Mouse (Mus musculus): ENCODE results near the gene Upk3bl.

DNA sequence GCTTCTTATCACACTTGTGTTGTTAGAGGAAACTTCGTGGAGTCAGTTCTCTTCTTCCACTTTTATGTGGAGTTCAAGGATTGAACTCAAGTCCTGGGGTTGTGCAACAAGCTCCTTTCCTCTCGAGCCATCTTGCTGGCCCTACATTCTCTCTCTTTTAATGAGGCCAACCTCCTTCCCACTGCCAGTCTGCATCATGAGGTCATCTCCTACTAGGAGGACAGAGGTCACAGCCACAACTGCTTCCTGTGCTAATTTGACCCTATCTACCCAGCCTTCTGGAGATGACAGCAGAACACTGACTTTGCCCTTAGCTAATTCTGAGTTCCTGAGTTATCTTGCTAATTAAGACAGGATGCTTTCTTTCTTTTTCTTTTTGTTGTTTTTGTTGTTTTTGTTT, 54.2 kb downstream of the Upk3bl start:
- no peak for TF ChIP-seq ZC3H11A (IDR thresholded peaks at IDR 0.05; ENCODE audit: borderline replicate concordance, low read depth, low read length)
- TF ChIP-seq CHD2 (IDR thresholded peaks at IDR 0.05; ENCODE audit: low read depth, low read length), result no peak
- no peak for TF ChIP-seq ZNF384 (IDR thresholded peaks at IDR 0.05; ENCODE audit: low read depth, low read length)
- TF ChIP-seq MAFK (IDR thresholded peaks at IDR 0.05; ENCODE audit: insufficient read depth, low read depth, low read length), result no peak
- TF ChIP-seq HCFC1 (IDR thresholded peaks at IDR 0.05; ENCODE audit: borderline replicate concordance, insufficient read depth, low read length), result no peak
